Comparison of ENCODE assay signal across 8 mouse cellular contexts in genomic region chr19:41982791-41983150, GRCm38 (mm10). TPM values are rescaled to one million over a fixed set of nuclear protein-coding genes. Genes with fewer than 3 reads are reported as not detected.
DNase-seq lines count a peak whose midpoint lies in the region; ATAC-seq and TF ChIP-seq lines count a peak whose summit lies in the region.

No protein-coding gene starts in this region.

- H3K79me2 ChIP-seq in macrophage (ENCODE audit: inconsistent target): peaks cover 84% of the 10 kb centered on the region

- peak overlapping the region; percentile 93 for H3K4me3 ChIP-seq in layer of hippocampus, adult 2 months
- H3K4me3 ChIP-seq in hindbrain, embryonic 11.5 days (ENCODE audit: low read depth, low read length): peak overlapping the region; percentile 83
- peak overlapping the region; percentile 80 for H3K4me3 ChIP-seq in macrophage (ENCODE audit: inconsistent target)

- TF ChIP-seq CTCF in layer of hippocampus, adult 2 months (conservative IDR thresholded peaks at IDR 0.05): no peak

- 8% methylated on average over 4 of the region's 4 CpGs for WGBS in hindbrain, embryonic 11.5 days
- 3% methylated on average over 4 of the region's 4 CpGs for WGBS in macrophage (ENCODE audit: missing documents)

- H3K9ac ChIP-seq in hindbrain, embryonic 11.5 days (ENCODE audit: low read depth, low read length): peak overlapping the region; percentile 74; the same call in 1 of the 2 replicates

- H3K27ac ChIP-seq in layer of hippocampus, adult 2 months: peak overlapping the region; percentile 80; the same call in 1 of the 2 replicates
- no peak overlapping the region for H3K27ac ChIP-seq in hindbrain, embryonic 11.5 days (ENCODE audit: low read depth, low read length)
- peak overlapping the region; percentile 78 for H3K27ac ChIP-seq in macrophage

- no peaks in the 10 kb centered on the region; the same call in 1 of the 2 replicates for H3K27me3 ChIP-seq in hindbrain, embryonic 11.5 days (ENCODE audit: control insufficient read depth, insufficient read depth, low read length)

- no peaks in the 10 kb centered on the region for H3K36me3 ChIP-seq in hindbrain, embryonic 11.5 days (ENCODE audit: control insufficient read depth, insufficient read depth, low read length)
- no peaks in the 10 kb centered on the region for H3K36me3 ChIP-seq in macrophage (ENCODE audit: inconsistent target)

- no peaks in the 10 kb centered on the region for H3K9me3 ChIP-seq in hindbrain, embryonic 11.5 days (ENCODE audit: control insufficient read depth, low read length)

- no peaks in the 10 kb centered on the region; the same call in 1 of the 2 replicates for H3K4me1 ChIP-seq in hindbrain, embryonic 11.5 days (replicated peaks; ENCODE audit: control insufficient read depth, insufficient read depth, low read length)

- no peak for ATAC-seq in hindbrain, embryonic 11.5 days (ENCODE audit: low FRiP score)

- peak overlapping the region; percentile 100 for H3K4me2 ChIP-seq in hindbrain, embryonic 11.5 days (replicated peaks; ENCODE audit: low read depth, low read length)

- DNase-seq in layer of hippocampus, adult 2 months (ENCODE audit: low spot score in 2 of 2): no peak
- no peak for DNase-seq in layer of hippocampus, postnatal 36 days
- DNase-seq in T-cell, adult 2 months (ENCODE audit: low spot score): peak; percentile 13
- no peak for DNase-seq in hindbrain, embryonic 11.5 days (ENCODE audit: low spot score)
- no peak for DNase-seq in natural killer cell, adult 2 months (ENCODE audit: low spot score in 2 of 2)
- no peak for DNase-seq in cerebellum, adult 11-12 months
- no peak for DNase-seq in urinary bladder, adult 2 months (ENCODE audit: low spot score)

RNA-seq across cellular contexts. Expression of gene Ubtd1, which starts 1.2 kb away (rescaled TPM):
- 10 to 100 TPM; 14.0 to 14.6 TPM for total RNA-seq in layer of hippocampus, adult 2 months (2021)
- total RNA-seq in layer of hippocampus, postnatal 36 days (2021): 10 to 100 TPM; 13.4 to 14.5 TPM
- polyA plus RNA-seq in hindbrain, embryonic 11.5 days (2014; fragmentation: Nextera tagmentation; extraction: Ambion mirVana): 6.5 and 7.7 TPM in 2 replicates
- 10 to 100 TPM in 20 of 26 experiments, 1 to 10 TPM in 6; 6.1 to 34.9 (median 17.0) TPM for total RNA-seq in macrophage (2018; cell fraction: chromatin; rRNA removed)
- total RNA-seq in macrophage (2018; cell fraction: cytosol; rRNA removed): 10 to 100 TPM; 18.4 to 53.6 (median 41.3) TPM
- 10 to 100 TPM in 24 of 26 experiments, 1 to 10 TPM in 2; 7.9 to 43.0 (median 21.4) TPM for total RNA-seq in macrophage (2018; cell fraction: nucleus; rRNA removed)
- polyA plus RNA-seq in macrophage (2018): 25.8 to 42.9 TPM (median 41.2 TPM) in 3 replicates
- polyA plus RNA-seq in urinary bladder, adult 2 months (2012; rRNA removed): 33.2 and 39.2 TPM in 2 replicates

RNA-seq across cellular contexts. Expression of gene Mms19, which starts 1.8 kb away (rescaled TPM):
- total RNA-seq in layer of hippocampus, adult 2 months (2021): 10 to 100 TPM; 30.9 to 39.2 TPM
- total RNA-seq in layer of hippocampus, postnatal 36 days (2021): 10 to 100 TPM; 31.8 to 37.0 TPM
- 32.5 and 32.6 TPM in 2 replicates for polyA plus RNA-seq in hindbrain, embryonic 11.5 days (2014; fragmentation: Nextera tagmentation; extraction: Ambion mirVana)
- total RNA-seq in macrophage (2018; cell fraction: chromatin; rRNA removed): 100 to 1,000 TPM in 18 of 26 experiments, 10 to 100 TPM in 8; 42.8 to 286 (median 150) TPM
- total RNA-seq in macrophage (2018; cell fraction: cytosol; rRNA removed): 10 to 100 TPM; 14.3 to 42.5 (median 23.2) TPM
- total RNA-seq in macrophage (2018; cell fraction: nucleus; rRNA removed): 100 to 1,000 TPM in 3 of 26 experiments, 10 to 100 TPM in 23; 19.8 to 113 (median 68.3) TPM
- polyA plus RNA-seq in macrophage (2018): 20.9 to 26.5 TPM (median 24.4 TPM) in 3 replicates
- 56.3 and 60.4 TPM in 2 replicates for polyA plus RNA-seq in urinary bladder, adult 2 months (2012; rRNA removed)

RNA-seq across cellular contexts. Expression of gene Zdhhc16, which starts 49.5 kb away (rescaled TPM):
- total RNA-seq in layer of hippocampus, adult 2 months (2021): 10 to 100 TPM; 45.2 to 47.3 TPM
- 10 to 100 TPM; 41.9 to 45.0 TPM for total RNA-seq in layer of hippocampus, postnatal 36 days (2021)
- polyA plus RNA-seq in hindbrain, embryonic 11.5 days (2014; fragmentation: Nextera tagmentation; extraction: Ambion mirVana): 59.0 and 59.1 TPM in 2 replicates
- 10 to 100 TPM; 30.4 to 96.2 (median 73.6) TPM for total RNA-seq in macrophage (2018; cell fraction: chromatin; rRNA removed)
- total RNA-seq in macrophage (2018; cell fraction: cytosol; rRNA removed): 10 to 100 TPM; 20.2 to 31.1 (median 25.7) TPM
- 10 to 100 TPM; 27.2 to 91.0 (median 47.7) TPM for total RNA-seq in macrophage (2018; cell fraction: nucleus; rRNA removed)
- 17.4 to 32.6 TPM (median 29.9 TPM) in 3 replicates for polyA plus RNA-seq in macrophage (2018)
- polyA plus RNA-seq in urinary bladder, adult 2 months (2012; rRNA removed): 41.1 and 66.3 TPM in 2 replicates

RNA-seq across cellular contexts. Expression of gene Exosc1, which starts 49.5 kb away (rescaled TPM):
- 10 to 100 TPM; 27.6 to 35.4 TPM for total RNA-seq in layer of hippocampus, adult 2 months (2021)
- 10 to 100 TPM; 27.0 to 29.5 TPM for total RNA-seq in layer of hippocampus, postnatal 36 days (2021)
- polyA plus RNA-seq in hindbrain, embryonic 11.5 days (2014; fragmentation: Nextera tagmentation; extraction: Ambion mirVana): 77.2 and 83.2 TPM in 2 replicates
- total RNA-seq in macrophage (2018; cell fraction: chromatin; rRNA removed): 10 to 100 TPM in 19 of 26 experiments, 1 to 10 TPM in 7; 3.9 to 35.7 (median 16.0) TPM
- 10 to 100 TPM; 10.2 to 27.9 (median 20.5) TPM for total RNA-seq in macrophage (2018; cell fraction: cytosol; rRNA removed)
- total RNA-seq in macrophage (2018; cell fraction: nucleus; rRNA removed): 10 to 100 TPM in 17 of 26 experiments, 1 to 10 TPM in 9; 5.3 to 35.8 (median 13.5) TPM
- 15.3 to 37.7 TPM (median 36.0 TPM) in 3 replicates for polyA plus RNA-seq in macrophage (2018)
- polyA plus RNA-seq in urinary bladder, adult 2 months (2012; rRNA removed): 29.5 and 31.0 TPM in 2 replicates

RNA-seq across cellular contexts. Expression of gene Ankrd2, which starts 53.0 kb away (rescaled TPM):
- not detected for total RNA-seq in layer of hippocampus, adult 2 months (2021)
- not detected for total RNA-seq in layer of hippocampus, postnatal 36 days (2021)
- not detected in 2 replicates for polyA plus RNA-seq in hindbrain, embryonic 11.5 days (2014; fragmentation: Nextera tagmentation; extraction: Ambion mirVana)
- under 1 TPM in 3 of 26 experiments, not detected in 23; 0.54 to 0.71 (median 0.68) TPM for total RNA-seq in macrophage (2018; cell fraction: chromatin; rRNA removed)
- not detected for total RNA-seq in macrophage (2018; cell fraction: cytosol; rRNA removed)
- under 1 TPM in 1 of 26 experiments, not detected in 25; 0.46 TPM for total RNA-seq in macrophage (2018; cell fraction: nucleus; rRNA removed)
- polyA plus RNA-seq in macrophage (2018): not detected in 3 replicates
- polyA plus RNA-seq in urinary bladder, adult 2 months (2012; rRNA removed): 0.10 TPM in 1 of 2 replicates, not detected in the other
